Mouse (Mus musculus) forebrain, embryonic 14.5 days (tissue): ENCODE results near the gene Etfa. TPM values are rescaled to one million over a fixed set of nuclear protein-coding genes. Genes with fewer than 3 reads are reported as not detected.

ENCODE experiments used
- ATAC-seq: fragments of 200-750 bp; cut with Nextera tagmentation; 2 replicates; pipeline ENCODE4 v1.8.0; 2017; ENCODE audit warnings: mild to moderate bottlenecking, moderate library complexity
- DNase-seq: peaks from one replicate; pipeline ENCODE4 v3.0.0-alpha.2; 2015; ENCODE audit warnings: low spot score
- H3K27ac ChIP-seq: fragments of 300-500 bp; sonication (generic); 2 replicates; pipeline ENCODE4 v1.5.1; 2014; ENCODE audit warnings: low read depth, mild to moderate bottlenecking, control low read depth, low read length, moderate library complexity
- H3K27me3 ChIP-seq: fragments of 300-500 bp; sonication (generic); replicated peaks from 2 replicates; pipeline ENCODE4 v1.6.1; 2014; ENCODE audit warnings: low read length, control low read depth, mixed read lengths; ENCODE audit not compliant: control insufficient read depth, insufficient read depth
- H3K36me3 ChIP-seq: fragments of 300-500 bp; sonication (generic); 2 replicates; pipeline ENCODE4 v1.6.1; 2014; ENCODE audit warnings: low read length, control low read depth; ENCODE audit not compliant: control insufficient read depth, insufficient read depth
- H3K4me1 ChIP-seq: fragments of 300-500 bp; sonication (generic); 2 replicates; pipeline ENCODE4 v1.6.1; 2014; ENCODE audit warnings: antibody characterized with exemption, low read length, control low read depth; ENCODE audit not compliant: control insufficient read depth, insufficient read depth
- H3K4me2 ChIP-seq: fragments of 300-500 bp; sonication (generic); 2 replicates; pipeline ENCODE4 v1.6.1; 2014; ENCODE audit warnings: mild to moderate bottlenecking, control low read depth, low read length
- H3K4me3 ChIP-seq: fragments of 300-500 bp; sonication (generic); 2 replicates; pipeline ENCODE4 v1.5.1; 2014; ENCODE audit warnings: low read depth, low read length, control low read depth
- H3K9ac ChIP-seq: fragments of 300-500 bp; sonication (generic); 2 replicates; pipeline ENCODE4 v1.6.1; 2014; ENCODE audit warnings: mild to moderate bottlenecking, low read length, control low read depth, moderate library complexity
- H3K9me3 ChIP-seq: fragments of 300-500 bp; sonication (generic); replicated peaks from 2 replicates; pipeline ENCODE4 v1.6.1; 2016; ENCODE audit warnings: low read length, control low read depth, mixed read lengths; ENCODE audit not compliant: control insufficient read depth
- WGBS: fragments of 180-500 bp; shearing (Covaris S2); extraction: QIAGEN DNeasy Blood & Tissue Kit; methylation state at CpG from one replicate; pipeline ENCODE4 v1.1.7; 2014; 5-methylcytosine and 5-hydroxymethylcytosine counted together
- polyA plus RNA-seq: library from polyadenylated mRNA; unstranded; fragments of >200 nt; fragmentation: Nextera tagmentation; extraction: Ambion mirVana; gene quantifications from 2 replicates; pipeline ENCODE4 v1.2.1, GENCODE M21; 2014

Etfa gene
- polyA plus RNA-seq, 1 experiment from 2014 or later, result 111 TPM

DNA sequence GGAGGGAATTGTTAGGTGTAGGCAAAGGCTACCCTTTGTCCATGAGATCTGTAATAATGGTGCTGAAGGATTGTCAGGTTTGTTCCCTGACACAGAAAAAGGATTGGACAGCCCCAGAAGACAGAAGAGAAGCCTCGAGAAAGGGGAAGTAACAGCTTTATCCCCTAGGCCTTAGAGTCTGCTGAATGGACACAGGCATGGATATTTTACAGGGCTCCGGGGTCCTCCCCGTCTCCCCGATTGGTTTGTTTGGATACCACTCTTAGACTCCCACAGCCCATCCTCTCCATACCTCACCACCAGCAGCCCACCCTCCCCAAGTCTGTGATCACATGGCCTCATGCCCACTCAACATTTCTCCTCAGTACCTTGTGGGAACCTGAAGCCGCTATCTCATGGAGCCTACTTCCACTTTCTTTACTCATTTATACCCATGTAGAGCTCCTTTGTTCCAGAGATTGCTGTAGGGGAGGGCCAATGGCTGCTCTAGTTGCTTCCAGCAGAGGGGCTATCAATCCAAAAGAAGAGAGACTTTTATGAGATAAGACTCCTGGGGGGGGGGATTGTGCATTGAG lies 72.8 kb downstream of the Etfa start:
- Histone ChIP-seq H3K9me3 (no peaks in the 10 kb centered on the region), H3K4me1 (no peaks in the 10 kb centered on the region), H3K4me3 (no peak overlapping the region), H3K9ac (no peak overlapping the region), H3K27ac (no peak overlapping the region), H3K4me2 (no peak overlapping the region), H3K27me3 (no peaks in the 10 kb centered on the region), H3K36me3 (no peaks in the 10 kb centered on the region)
- ATAC-seq (no peak), DNase-seq (no peak)
- 86% methylated on average over 5 of the region's 5 CpGs for WGBS

DNA sequence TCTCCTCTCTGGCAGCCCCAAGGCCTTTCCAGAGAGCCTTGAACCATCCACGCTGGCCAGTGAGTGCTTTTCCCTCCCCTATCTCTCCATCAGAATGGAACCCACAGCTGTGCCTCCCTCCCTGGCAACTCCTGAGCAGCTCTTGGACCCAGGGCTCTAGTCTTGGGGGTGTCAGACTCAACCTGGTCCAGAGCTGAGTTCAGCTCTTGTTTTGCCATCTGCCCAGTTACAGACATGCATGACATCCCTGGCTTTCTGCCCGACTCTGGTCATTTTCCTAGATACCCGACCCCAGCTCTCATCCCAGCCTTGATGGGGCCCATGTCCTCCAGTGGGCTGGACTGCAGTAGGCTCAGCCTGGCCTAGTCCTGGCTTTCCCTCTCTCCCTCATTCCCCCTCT lies 73.6 kb downstream of the Etfa start:
- Histone ChIP-seq H3K27ac (no peak overlapping the region), H3K36me3 (no peaks in the 10 kb centered on the region), H3K4me3 (no peak overlapping the region), H3K4me2 (no peak overlapping the region), H3K9ac (no peak overlapping the region), H3K9me3 (no peaks in the 10 kb centered on the region), H3K4me1 (no peaks in the 10 kb centered on the region), H3K27me3 (no peaks in the 10 kb centered on the region)
- DNase-seq (no peak), ATAC-seq (no peak)
- WGBS, result 72% methylated on average over 3 of the region's 3 CpGs

DNA sequence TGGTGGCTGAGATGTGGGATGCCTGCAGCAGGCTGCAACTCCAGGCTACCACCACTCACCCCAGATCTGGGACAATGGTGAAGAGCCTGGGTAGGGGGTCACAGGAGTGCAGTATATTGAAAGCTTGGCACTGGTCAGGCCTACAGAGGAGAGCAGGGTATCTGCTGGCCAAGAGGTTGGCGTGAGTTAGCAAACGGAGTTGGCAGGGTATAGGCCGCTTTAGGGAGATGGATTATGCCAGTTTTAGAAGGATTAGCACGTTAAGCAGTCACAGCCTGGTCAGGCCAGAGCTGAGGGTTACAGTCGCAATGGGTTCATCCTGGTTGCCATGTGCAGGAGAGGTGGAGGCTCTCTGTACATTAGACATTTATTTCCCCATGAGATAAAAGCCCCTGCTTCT lies 78.2 kb downstream of the Etfa start:
- Histone ChIP-seq H3K4me2 (no peak overlapping the region), H3K27ac (no peak overlapping the region), H3K4me3 (no peak overlapping the region), H3K9ac (no peak overlapping the region), H3K9me3 (no peaks in the 10 kb centered on the region), H3K27me3 (no peaks in the 10 kb centered on the region; the same call in 1 of the 2 replicates), H3K4me1 (no peaks in the 10 kb centered on the region), H3K36me3 (no peaks in the 10 kb centered on the region)
- ATAC-seq, result no peak
- no peak for DNase-seq
- 83% methylated on average over 5 of the region's 5 CpGs for WGBS

DNA sequence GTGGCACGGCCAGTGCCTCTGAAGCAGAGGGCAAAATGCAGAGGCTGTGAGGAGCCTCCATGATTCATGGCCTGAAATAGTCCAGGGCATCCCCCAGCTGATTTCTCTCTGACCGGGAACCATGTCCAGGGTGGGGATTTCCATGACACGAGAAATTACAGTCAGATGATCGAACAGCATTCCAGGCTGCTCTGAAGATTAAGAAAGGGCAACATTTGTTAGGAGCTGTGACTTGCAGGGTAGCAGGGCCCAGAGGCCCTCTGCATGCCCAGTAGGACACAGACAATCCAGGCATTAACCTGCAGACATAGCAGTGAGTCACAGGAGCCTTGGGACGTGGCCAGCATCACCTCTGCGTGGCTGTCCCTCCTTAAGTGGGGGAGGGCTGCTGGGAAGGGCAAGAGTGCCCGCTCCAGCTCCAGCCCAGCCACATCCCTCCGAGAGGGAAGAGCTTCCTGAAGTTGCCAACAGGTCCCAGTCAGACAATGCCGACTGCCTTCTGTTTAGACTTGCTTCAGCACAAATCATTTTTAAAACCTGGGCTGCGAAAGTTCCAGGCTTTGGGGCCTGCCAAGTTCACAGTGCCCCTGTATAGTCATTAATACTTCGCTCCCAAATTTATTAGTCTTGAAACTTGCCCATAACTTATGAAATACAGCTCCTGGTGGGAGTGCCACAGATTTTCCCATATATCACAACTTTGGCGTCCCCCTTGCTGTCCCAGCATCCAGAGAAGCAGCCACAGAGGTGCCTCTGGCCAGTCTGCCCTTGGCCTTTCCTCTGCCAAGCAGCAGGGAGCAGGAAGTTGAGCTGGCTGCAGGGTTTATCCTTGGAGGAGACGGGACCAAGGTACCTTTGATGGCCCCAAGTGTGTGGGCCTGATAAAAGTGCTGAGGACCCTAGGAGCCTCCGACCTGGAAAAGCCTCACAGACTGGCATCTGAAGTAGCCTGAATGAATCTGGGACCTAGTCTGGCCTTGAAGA lies 79.4 kb downstream of the Etfa start:
- DNase-seq (no peak), ATAC-seq (no peak)
- Histone ChIP-seq H3K4me1 (no peaks in the 10 kb centered on the region), H3K4me3 (no peak overlapping the region), H3K36me3 (no peaks in the 10 kb centered on the region), H3K27me3 (no peaks in the 10 kb centered on the region; the same call in 1 of the 2 replicates), H3K9me3 (no peaks in the 10 kb centered on the region), H3K9ac (no peak overlapping the region), H3K27ac (no peak overlapping the region), H3K4me2 (no peak overlapping the region)
- 78% methylated on average over 14 of the region's 14 CpGs for WGBS

DNA sequence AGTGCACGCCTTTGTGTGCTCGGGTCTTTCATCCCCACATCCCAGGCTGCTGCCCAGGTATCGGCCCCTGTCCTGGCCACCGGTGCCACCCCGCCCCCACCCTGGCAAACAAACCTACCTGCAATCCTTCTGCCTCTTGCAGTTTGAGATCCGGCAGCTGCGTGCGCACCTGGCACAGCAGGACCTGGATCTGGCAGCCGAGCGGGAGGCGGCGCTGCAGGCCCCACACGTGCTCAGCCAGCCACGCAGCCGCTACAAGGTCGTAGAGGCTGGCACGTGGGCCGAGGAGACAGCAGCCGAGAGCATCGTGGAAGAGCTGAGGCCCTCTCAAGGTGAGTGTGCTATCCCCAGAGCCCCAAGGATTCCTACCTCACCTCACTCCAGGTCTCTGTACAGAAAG lies 81.9 kb downstream of the Etfa start:
- Histone ChIP-seq H3K4me3 (no peak overlapping the region), H3K9me3 (no peaks in the 10 kb centered on the region), H3K4me1 (no peaks in the 10 kb centered on the region), H3K36me3 (no peaks in the 10 kb centered on the region), H3K4me2 (peak overlapping the region; percentile 9; the same call in 1 of the 2 replicates), H3K27ac (no peak overlapping the region), H3K9ac (no peak overlapping the region), H3K27me3 (no peaks in the 10 kb centered on the region; the same call in 1 of the 2 replicates)
- no peak; the same call in 1 of the 2 replicates for ATAC-seq
- 32% methylated on average over 20 of the region's 20 CpGs for WGBS
- DNase-seq, result peak; percentile 24

DNA sequence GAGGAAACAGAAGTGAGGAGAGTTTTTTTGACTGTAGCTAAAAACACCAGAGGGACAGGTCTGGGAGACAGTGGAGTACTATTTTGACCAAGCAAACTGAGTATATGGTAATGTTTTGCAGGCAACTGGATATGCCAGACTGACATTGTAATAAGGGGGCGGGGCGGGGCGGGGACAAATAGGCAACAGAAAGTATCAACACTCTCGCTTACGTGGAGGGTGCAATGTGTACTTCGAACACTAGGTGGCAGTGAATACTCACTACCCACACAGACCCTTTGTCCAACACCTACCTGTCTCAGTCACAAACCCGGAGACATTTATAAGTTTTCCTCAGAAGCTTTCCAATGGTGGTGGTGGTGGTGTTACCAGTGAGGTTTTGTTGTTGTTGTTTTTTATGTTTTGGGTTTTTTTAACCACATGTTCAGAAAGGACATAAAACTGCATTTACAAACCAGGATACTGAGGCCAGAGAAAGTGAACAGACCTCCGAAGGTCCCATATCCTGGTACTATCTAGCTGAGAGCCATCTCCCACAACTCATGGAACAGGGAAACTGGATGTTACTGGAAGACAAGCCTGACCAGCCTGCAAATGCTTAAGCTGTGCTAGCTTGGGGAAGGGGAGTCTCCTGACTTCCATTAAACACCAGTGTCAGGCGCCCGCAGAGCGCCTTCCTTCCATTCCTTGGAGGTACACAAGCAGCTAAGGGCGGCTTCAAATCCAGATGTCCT lies 82.6 kb downstream of the Etfa start:
- ATAC-seq, result peak; percentile 82
- Histone ChIP-seq H3K4me3 (no peak overlapping the region), H3K9ac (no peak overlapping the region), H3K27me3 (no peaks in the 10 kb centered on the region; the same call in 1 of the 2 replicates), H3K4me2 (no peak overlapping the region), H3K4me1 (no peaks in the 10 kb centered on the region), H3K27ac (no peak overlapping the region), H3K36me3 (no peaks in the 10 kb centered on the region), H3K9me3 (no peaks in the 10 kb centered on the region)
- peak; percentile 88 for DNase-seq
- 34% methylated on average over 12 of the region's 12 CpGs for WGBS

DNA sequence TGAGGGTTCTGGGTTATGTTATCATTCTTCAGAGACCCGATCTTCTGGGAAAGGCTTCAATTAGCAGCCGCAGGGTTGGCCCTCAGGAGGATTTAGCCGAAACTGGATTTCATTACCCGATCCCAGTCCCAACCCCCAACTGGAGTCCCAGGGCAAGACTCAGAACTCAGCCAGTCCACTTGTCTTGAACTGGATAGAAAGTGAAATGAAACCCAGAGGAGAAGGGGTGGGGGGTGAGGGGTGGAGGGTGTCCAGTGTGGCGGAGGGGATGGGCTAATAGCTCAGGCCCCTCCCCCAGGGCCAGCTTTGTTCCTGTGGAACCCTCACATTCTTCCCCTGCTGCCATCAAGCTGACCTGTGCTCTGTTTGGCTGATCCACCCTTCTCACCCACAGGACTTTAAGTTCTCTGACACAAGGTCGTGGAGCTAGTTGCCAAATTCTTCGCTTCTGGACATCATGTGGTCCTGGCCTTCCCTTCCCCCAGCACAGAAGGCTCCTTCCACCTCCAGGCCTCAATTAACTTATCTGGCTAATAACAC lies 86.7 kb downstream of the Etfa start:
- Histone ChIP-seq H3K27me3 (no peaks in the 10 kb centered on the region), H3K27ac (no peak overlapping the region), H3K36me3 (no peaks in the 10 kb centered on the region), H3K4me3 (no peak overlapping the region), H3K9me3 (0 out of 2 replicates have a peak, but pooled peaks cover 5% of the 10 kb centered on the region), H3K4me1 (no peaks in the 10 kb centered on the region), H3K9ac (no peak overlapping the region), H3K4me2 (no peak overlapping the region)
- ATAC-seq, result no peak
- no peak for DNase-seq
- 67% methylated on average over 7 of the region's 7 CpGs for WGBS

DNA sequence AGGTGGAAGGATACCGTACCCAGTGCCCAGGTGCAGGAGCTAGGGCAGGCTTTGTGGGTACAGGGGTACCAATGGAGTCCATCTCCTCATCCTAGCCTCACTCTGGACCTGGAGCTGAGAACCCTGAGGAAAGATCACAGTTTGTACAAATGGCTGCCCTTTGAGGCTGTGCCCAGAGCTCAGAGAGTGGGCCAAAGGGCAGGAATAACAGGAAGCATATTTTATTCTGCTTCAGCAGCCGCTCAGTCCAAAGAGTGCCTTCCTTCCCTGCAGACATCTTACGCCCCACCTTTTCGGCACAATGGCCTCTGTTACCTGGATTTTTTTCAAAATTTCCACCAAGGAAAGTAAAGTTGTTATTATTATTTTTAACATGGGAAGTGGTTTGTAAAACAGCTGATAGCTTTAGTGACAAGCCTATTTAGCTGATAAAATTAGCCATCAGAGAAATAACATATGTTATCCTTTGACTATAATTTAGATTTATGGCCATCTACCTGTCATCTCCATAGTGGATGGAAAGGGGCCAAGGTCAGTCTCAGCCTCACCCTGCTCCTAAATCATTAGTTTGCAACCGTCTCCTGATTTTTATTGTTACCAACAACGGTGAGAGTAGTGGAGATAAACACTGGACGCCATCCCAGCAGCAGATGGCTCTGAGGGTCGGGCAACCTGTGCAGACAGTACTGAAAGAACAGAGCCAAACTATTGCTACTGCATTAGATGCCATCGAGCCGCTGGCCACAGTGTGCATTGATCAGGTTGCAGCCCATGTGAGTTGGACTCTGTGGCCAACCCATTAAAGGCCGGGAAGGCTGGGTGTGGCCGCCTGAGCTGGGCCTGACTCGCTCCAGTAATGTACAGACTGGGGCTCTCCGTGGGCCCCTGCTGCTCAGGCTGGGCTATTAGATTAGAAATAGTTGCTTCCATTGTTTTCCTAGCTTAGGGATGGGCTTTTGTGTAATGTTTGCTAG lies 88.3 kb downstream of the Etfa start:
- ATAC-seq (no peak), DNase-seq (no peak)
- no peak overlapping the region for H3K4me3 ChIP-seq
- WGBS, result 70% methylated on average over 14 of the region's 14 CpGs
- H3K27me3 ChIP-seq, result no peaks in the 10 kb centered on the region
- H3K27ac ChIP-seq, result no peak overlapping the region
- no peak overlapping the region for H3K4me2 ChIP-seq
- 0 out of 2 replicates have a peak, but pooled peaks cover 5% of the 10 kb centered on the region for H3K9me3 ChIP-seq
- no peaks in the 10 kb centered on the region for H3K4me1 ChIP-seq
- no peak overlapping the region for H3K9ac ChIP-seq
- H3K36me3 ChIP-seq, result no peaks in the 10 kb centered on the region
